Mouse (Mus musculus) G1E (cell line): ENCODE measurements around the gene Prkca.

Source experiments
- CTCF ChIP-seq: IDR thresholded peaks from 2 replicates; pipeline ENCODE4 v1.5.1; 2012; ENCODE audit warnings: low read depth, low read length, inconsistent platforms, mixed read lengths
- GATA1 ChIP-seq: IDR thresholded peaks from 2 replicates; pipeline ENCODE4 v1.6.1; 2012; ENCODE audit warnings: borderline replicate concordance, low read length, inconsistent platforms, mixed read lengths

- TF ChIP-seq CTCF = no peak
- no peak for TF ChIP-seq GATA1
Measured at GRCm38 (mm10) chr11:108118814-108119213, 224.9 kb downstream of the Prkca start.
